Mouse (Mus musculus) heart, embryonic 11.5 days (tissue): Measurements from ENCODE around the gene Hmgb3. TPM values are rescaled to one million over a fixed set of nuclear protein-coding genes. Genes with fewer than 3 reads are reported as not detected.

Experiments
- microRNA-seq: library from miRNA; unstranded; fragments of <30 nt; microRNA quantifications from one replicate; pipeline ENCODE4, GENCODE M21; 2016; ENCODE audit warnings: borderline number of aligned reads
- polyA plus RNA-seq: library from polyadenylated mRNA; unstranded; fragments of >200 nt; fragmentation: Nextera tagmentation; extraction: Ambion mirVana; gene quantifications from 2 replicates; pipeline ENCODE4 v1.2.1, GENCODE M21; 2014

Hmgb3 gene
- polyA plus RNA-seq, 1 experiment from 2014 or later = 179 TPM

Small RNAs within 50 kb of the gene (microRNA-seq; reads per million reads assigned to microRNA genes)
- not detected for gene Gm23945

Other genes with a start within 250 kb of the Hmgb3 start
- gene Mtmr1, start 191.2 kb upstream of the Hmgb3 start, polyA plus RNA-seq = 11.3 and 11.7 TPM in 2 replicates
- gene Cd99l2, start 63.1 kb upstream of the Hmgb3 start, polyA plus RNA-seq = 21.7 and 31.4 TPM in 2 replicates
- gene Gpr50, start 107.7 kb downstream of the Hmgb3 start, polyA plus RNA-seq = 0.74 and 1.1 TPM in 2 replicates